Mouse (Mus musculus) effector memory CD4-positive, alpha-beta T cell, adult 5 months (primary cell): Measurements from ENCODE around the gene Gm21560. TPM values are rescaled to one million over a fixed set of nuclear protein-coding genes. Genes with fewer than 3 reads are reported as not detected.

Experiments
- polyA plus RNA-seq: library from polyadenylated mRNA; unstranded; fragments of 100-300 nt; shearing (Covaris generic); gene quantifications from one replicate; pipeline ENCODE4 v1.2.1, GENCODE M21; 2017

Gene Gm21560
- not detected for polyA plus RNA-seq

DNA sequence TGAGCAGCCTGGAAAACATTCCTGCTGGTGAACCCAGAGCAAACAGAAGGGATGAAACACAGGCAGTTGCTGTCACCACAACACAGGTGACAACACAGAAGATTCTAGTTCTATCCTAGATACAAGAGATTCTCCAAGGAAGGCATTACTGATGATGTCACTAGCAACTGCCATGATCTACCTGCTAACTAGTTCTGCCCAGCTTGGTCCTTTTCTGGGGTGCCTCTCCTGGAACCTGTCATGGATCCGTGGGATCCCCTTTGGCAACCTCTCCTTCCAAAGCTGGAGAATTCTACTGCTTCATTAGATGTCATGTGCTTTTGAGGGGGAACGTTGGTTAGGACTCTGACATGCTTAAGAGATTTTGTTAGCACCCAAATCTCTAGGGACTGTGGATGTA is at the start of gene Gm21560:
Gm21560 (minus strand) TSS at position 101 of the 400 bp plus-strand sequence.

Other genes starting within 250 kb of the Gm21560 start
- gene Gm3453, start 240.2 kb downstream of the Gm21560 start, polyA plus RNA-seq = not detected
- not detected for gene Gm6337, start 161.0 kb downstream of the Gm21560 start, polyA plus RNA-seq
- gene Gm8206, start 125.3 kb downstream of the Gm21560 start, polyA plus RNA-seq = not detected
- 0.85 TPM for gene Gm3468, start 110.6 kb downstream of the Gm21560 start, polyA plus RNA-seq
- gene Gm3476, start 93.5 kb downstream of the Gm21560 start, polyA plus RNA-seq = not detected
- 0.29 TPM for gene Gm3411, start 68.0 kb upstream of the Gm21560 start, polyA plus RNA-seq
- not detected for gene Gm21103, start 85.6 kb upstream of the Gm21560 start, polyA plus RNA-seq
- not detected for gene Gm3618, start 124.4 kb upstream of the Gm21560 start, polyA plus RNA-seq
- gene Gm16440, start 171.0 kb upstream of the Gm21560 start, polyA plus RNA-seq = not detected
- gene Gm3591, start 193.2 kb upstream of the Gm21560 start, polyA plus RNA-seq = not detected
- gene Gm3594, start 225.3 kb upstream of the Gm21560 start, polyA plus RNA-seq = not detected